Mouse (Mus musculus) limb, embryonic 15.5 days (tissue): ENCODE data around the gene Gm7980. TPM values are rescaled to one million over a fixed set of nuclear protein-coding genes. Genes with fewer than 3 reads are reported as not detected.
"Not testable (repeated sequence)": the region's sequence is repeated elsewhere in the genome, so short reads cannot be mapped to it uniquely, and the experiment has no call there.

Experiments
- ATAC-seq: fragments of 200-750 bp; cut with Nextera tagmentation; 2 replicates; pipeline ENCODE4 v1.8.0; 2017; ENCODE audit warnings: low read depth, moderate TSS enrichment; ENCODE audit not compliant: insufficient number of reproducible peaks, low FRiP score, low TSS enrichment
- H3K27ac ChIP-seq: fragments of 300-500 bp; sonication (generic); 2 replicates; pipeline ENCODE4 v1.5.1; 2015; ENCODE audit warnings: moderate library complexity, mild to moderate bottlenecking, inconsistent platforms
- H3K27me3 ChIP-seq: fragments of 300-500 bp; sonication (generic); 2 replicates; pipeline ENCODE4 v1.6.1; 2015; ENCODE audit warnings: inconsistent platforms
- H3K36me3 ChIP-seq: fragments of 300-500 bp; sonication (generic); 2 replicates; pipeline ENCODE4 v1.6.1; 2015; ENCODE audit warnings: inconsistent platforms
- H3K4me1 ChIP-seq: fragments of 300-500 bp; sonication (generic); 2 replicates; pipeline ENCODE4 v1.6.1; 2015; ENCODE audit warnings: inconsistent platforms
- H3K4me2 ChIP-seq: fragments of 300-500 bp; sonication (generic); 2 replicates; pipeline ENCODE4 v1.6.1; 2015; ENCODE audit warnings: mild to moderate bottlenecking, inconsistent platforms
- H3K4me3 ChIP-seq: fragments of 300-500 bp; sonication (generic); 2 replicates; pipeline ENCODE4 v1.5.1; 2015; ENCODE audit warnings: mild to moderate bottlenecking, inconsistent platforms
- H3K9ac ChIP-seq: fragments of 300-500 bp; sonication (generic); 2 replicates; pipeline ENCODE4 v1.6.1; 2015; ENCODE audit warnings: inconsistent platforms
- H3K9me3 ChIP-seq: fragments of 300-500 bp; sonication (generic); 2 replicates; pipeline ENCODE4 v1.6.1; 2016; ENCODE audit warnings: inconsistent platforms
- WGBS: fragments of 180-500 bp; shearing (Covaris S2); methylation state at CpG from one replicate; pipeline ENCODE4 v1.1.7; 2015; 5-methylcytosine and 5-hydroxymethylcytosine counted together
- polyA plus RNA-seq: library from polyadenylated mRNA; unstranded; fragments of >200 nt; fragmentation: Nextera tagmentation; extraction: Ambion mirVana; gene quantifications from 2 replicates; pipeline ENCODE4 v1.2.1, GENCODE M21; 2015

The Gm7980 gene
- not detected in 2 replicates for polyA plus RNA-seq

- WGBS, result no CpG with 5 or more reads among the region's 2 CpGs
- not testable (repeated sequence) for H3K27me3 ChIP-seq, H3K4me2 ChIP-seq, H3K27ac ChIP-seq, H3K4me3 ChIP-seq, H3K36me3 ChIP-seq, H3K9me3 ChIP-seq, ATAC-seq, H3K4me1 ChIP-seq, H3K9ac ChIP-seq
Observed at GRCm38 (mm10) chr14:41907190-41907589, at the start of gene Gm7980. Gene Gm7980 (minus strand): TSS chr14:41907290.

GRCm38 (mm10) chr14:41943695-41944094 is 36.6 kb upstream of the Gm7980 start, which contains the start of gene 1700024B05Rik:
Gene 1700024B05Rik (plus strand): TSS chr14:41943995.
- H3K4me1 ChIP-seq, H3K27ac ChIP-seq, H3K4me2 ChIP-seq, H3K27me3 ChIP-seq, H3K9ac ChIP-seq, H3K9me3 ChIP-seq, ATAC-seq, H3K4me3 ChIP-seq, H3K36me3 ChIP-seq: not testable (repeated sequence)
- 92% methylated on average over 2 of the region's 2 CpGs for WGBS

- not testable (repeated sequence) for H3K4me1 ChIP-seq, H3K27ac ChIP-seq, H3K27me3 ChIP-seq, H3K9ac ChIP-seq, H3K4me2 ChIP-seq, H3K9me3 ChIP-seq, H3K36me3 ChIP-seq, H3K4me3 ChIP-seq, ATAC-seq
- WGBS, result no CpG with 5 or more reads among the region's 1 CpGs
Observed at GRCm38 (mm10) chr14:41924649-41925048, 17.6 kb upstream of the Gm7980 start, which contains the start of gene 1700049E17Rik1. Gene 1700049E17Rik1 (plus strand): TSS chr14:41924949.

Other genes with a start within 250 kb of the Gm7980 start
- gene Gm8068, start 205.4 kb downstream of the Gm7980 start, polyA plus RNA-seq, result not detected in 2 replicates
- gene Gm7929, start 156.7 kb downstream of the Gm7980 start, polyA plus RNA-seq, result not detected in 2 replicates
- gene Gm47189, start 134.8 kb downstream of the Gm7980 start, polyA plus RNA-seq, result not detected in 2 replicates
- gene 1700049E17Rik1, start 17.7 kb upstream of the Gm7980 start, polyA plus RNA-seq, result not detected in 2 replicates
- gene 1700024B05Rik, start 36.7 kb upstream of the Gm7980 start, polyA plus RNA-seq, result not detected in 2 replicates
- not detected in 2 replicates for gene Gm6401, start 60.6 kb upstream of the Gm7980 start, polyA plus RNA-seq
- not detected in 2 replicates for gene Gm3543, start 76.0 kb upstream of the Gm7980 start, polyA plus RNA-seq
- not detected in 2 replicates for gene Gm7951, start 210.1 kb upstream of the Gm7980 start, polyA plus RNA-seq